Mouse (Mus musculus) heart, adult 11 months (tissue): Measurements from ENCODE around the gene Plscr1.

ENCODE experiments used
- DNase-seq: peaks from one replicate; pipeline ENCODE4 v3.0.0; 2022

Plscr1 gene

DNA sequence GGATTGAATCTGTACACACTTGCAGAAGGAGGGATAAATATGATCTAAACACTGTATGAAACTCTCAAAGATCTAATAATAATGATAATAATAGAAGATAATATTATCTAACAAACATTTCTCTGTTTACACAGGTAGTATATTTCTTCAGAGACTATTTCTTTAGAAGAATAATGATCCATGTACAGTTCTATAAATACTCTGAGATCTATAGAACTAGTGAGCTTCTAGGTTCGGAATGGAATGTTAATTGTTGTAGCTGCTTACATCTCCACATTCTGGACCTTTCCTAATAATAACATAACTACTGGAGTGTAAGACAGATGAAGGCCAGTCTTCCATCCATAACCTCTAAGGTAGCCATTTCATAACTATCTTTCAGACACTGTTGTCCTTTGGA is 59.5 kb downstream of the Plscr1 start, which contains the start of gene 1700057G04Rik:
Gene 1700057G04Rik, plus strand, starts transcription at position 301 of the 400 bp plus-strand sequence.
- no peak for DNase-seq

DNA sequence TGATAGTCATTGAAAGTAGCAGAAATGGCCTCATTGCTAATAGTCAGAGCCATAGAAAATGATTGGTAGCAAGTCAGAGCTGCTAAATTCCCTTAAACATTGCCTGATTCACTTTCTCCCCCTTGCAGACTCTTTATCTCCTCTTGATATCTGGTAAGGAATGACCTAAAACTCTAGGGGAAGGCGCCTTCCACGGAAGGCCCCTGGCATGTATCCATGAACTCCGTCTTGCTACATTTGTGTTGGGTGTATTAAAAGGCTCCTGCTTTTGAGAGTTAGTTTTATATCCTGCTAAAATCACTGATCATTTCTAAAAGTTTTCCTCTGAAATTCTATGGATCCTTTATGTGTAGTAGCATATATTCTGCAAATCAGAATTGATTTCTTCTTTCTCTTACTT is 67.2 kb downstream of the Plscr1 start:
- no peak for DNase-seq
